Mouse (Mus musculus) embryo, embryonic 10 days (tissue): ENCODE measurements at regions not wholly inside any gene's neighbourhood (a gene's known extent, or its start where the extent isn't known, plus 50 kb on each side); places are given as distances from the start of the nearest gene placed in this dataset.
A peak's percentile ranks its signal among the peaks of the same experiment; 100 is the strongest.
"Not testable (repeated sequence)": the region's sequence is repeated elsewhere in the genome, so short reads cannot be mapped to it uniquely, and the experiment has no call there.

Source experiments
- DNase-seq: peaks from one replicate; pipeline ENCODE4 v3.0.0-alpha.2; 2015; ENCODE audit warnings: low spot score

GRCm38 (mm10) chr3:6118721-6119120 is 368.1 kb downstream of the Gm8797 start:
- DNase-seq: no peak

- not testable (repeated sequence) for DNase-seq
Measured at GRCm38 (mm10) chr3:6135754-6136153, 385.1 kb downstream of the Gm8797 start.

- DNase-seq: no peak
Measured at GRCm38 (mm10) chr3:6137374-6137773, 386.8 kb downstream of the Gm8797 start.

GRCm38 (mm10) chr3:6173775-6174174 is 423.2 kb downstream of the Gm8797 start:
- no peak for DNase-seq

GRCm38 (mm10) chr3:6182533-6182932 is 431.9 kb downstream of the Gm8797 start:
- no peak for DNase-seq

GRCm38 (mm10) chr3:6183400-6183799 is 432.8 kb downstream of the Gm8797 start:
- no peak for DNase-seq

- DNase-seq: no peak
Measured at GRCm38 (mm10) chr3:6204656-6205055, 415.6 kb downstream of the 1700008P02Rik start.

- DNase-seq: peak; percentile 4
Measured at GRCm38 (mm10) chr3:6228685-6229084, 391.6 kb downstream of the 1700008P02Rik start.
